Mouse (Mus musculus) bone marrow, adult 2 months (tissue): ENCODE measurements at regions not wholly inside any gene's neighbourhood (a gene's known extent, or its start where the extent isn't known, plus 50 kb on each side); places are given as distances from the start of the nearest gene placed in this dataset.

Experiments used
- H3K27ac ChIP-seq: fragments of 200-500 bp; 2 replicates; pipeline ENCODE4 v1.5.1; 2012; ENCODE audit warnings: low read depth, mild to moderate bottlenecking, control low read depth, inconsistent platforms, low read length; ENCODE audit not compliant: control insufficient read depth, poor library complexity, insufficient read depth
- H3K4me1 ChIP-seq: fragments of 200-500 bp; 2 replicates; pipeline ENCODE4 v1.6.1; 2011; ENCODE audit warnings: low read length; ENCODE audit not compliant: control insufficient read depth, insufficient read depth
- H3K4me3 ChIP-seq: fragments of 200-500 bp; replicated peaks from 2 replicates; pipeline ENCODE3; 2011; ENCODE audit warnings: mild to moderate bottlenecking, low read depth, low read length, control low read depth; ENCODE audit not compliant: control insufficient read depth
- CTCF ChIP-seq: fragments of 200-500 bp; IDR thresholded peaks from 2 replicates; pipeline ENCODE4 v1.5.1; 2011; ENCODE audit warnings: low read length, control low read depth; ENCODE audit not compliant: control insufficient read depth, insufficient read depth
- POLR2A ChIP-seq: fragments of 200-500 bp; IDR thresholded peaks from 2 replicates; pipeline ENCODE4 v1.6.1; 2011; ENCODE audit warnings: low read depth, mild to moderate bottlenecking, control low read depth, low read length, borderline replicate concordance; ENCODE audit not compliant: control insufficient read depth
- WGBS: fragments of 180-500 bp; shearing (Covaris S2); methylation state at CpG from one replicate; pipeline ENCODE4 v1.1.7; 2018; 5-methylcytosine and 5-hydroxymethylcytosine counted together

- TF ChIP-seq POLR2A (no peak), CTCF (no peak)
These were observed 387.6 kb upstream of the Dph6 start for GRCm38 (mm10) chr2:115042299-115042785.

GRCm38 (mm10) chr2:115056327-115057070 is 401.7 kb upstream of the Dph6 start:
- WGBS: 81% methylated on average over 4 of the region's 4 CpGs

More at GRCm38 (mm10) chr2:115042299-115042785, 387.6 kb upstream of the Dph6 start:
- WGBS: 71% methylated on average over 7 of the region's 7 CpGs
- Histone ChIP-seq H3K4me1 (no peaks in the 10 kb centered on the region), H3K4me3 (no peak overlapping the region), H3K27ac (no peak overlapping the region)

GRCm38 (mm10) chr2:115057200-115057599 is 402.4 kb upstream of the Dph6 start:
- TF ChIP-seq POLR2A (no peak), CTCF (no peak)
- no peaks in the 10 kb centered on the region for H3K4me1 ChIP-seq
- H3K27ac ChIP-seq: no peak overlapping the region
- whole genome bisulfite sequencing: 52% methylated on average over 2 of the region's 2 CpGs
- no peak overlapping the region for H3K4me3 ChIP-seq

More at GRCm38 (mm10) chr2:115056327-115057070, 401.7 kb upstream of the Dph6 start:
- H3K4me1 ChIP-seq: no peaks in the 10 kb centered on the region
- no peak overlapping the region for H3K27ac ChIP-seq
- no peak overlapping the region for H3K4me3 ChIP-seq
- TF ChIP-seq CTCF (no peak), POLR2A (no peak)

- WGBS: 72% methylated on average over 8 of the region's 8 CpGs
- Histone ChIP-seq H3K27ac (no peak overlapping the region), H3K4me3 (no peak overlapping the region), H3K4me1 (no peaks in the 10 kb centered on the region)
- TF ChIP-seq POLR2A (no peak), CTCF (no peak)
These were observed 412.9 kb upstream of the Dph6 start for GRCm38 (mm10) chr2:115067489-115068163.

GRCm38 (mm10) chr2:115069704-115070103 is 414.9 kb upstream of the Dph6 start:
- H3K4me3 ChIP-seq: no peak overlapping the region
- TF ChIP-seq CTCF (no peak), POLR2A (no peak)
- no peaks in the 10 kb centered on the region for H3K4me1 ChIP-seq
- 60% methylated on average over 4 of the region's 4 CpGs for WGBS
- H3K27ac ChIP-seq: no peak overlapping the region

- WGBS: 67% methylated on average over 6 of the region's 6 CpGs
- Histone ChIP-seq H3K4me3 (no peak overlapping the region), H3K27ac (no peak overlapping the region), H3K4me1 (no peaks in the 10 kb centered on the region)
- TF ChIP-seq POLR2A (no peak), CTCF (no peak)
These were observed 415.4 kb upstream of the Dph6 start for GRCm38 (mm10) chr2:115070123-115070522.

- no peak overlapping the region for H3K4me3 ChIP-seq
- no peak overlapping the region for H3K27ac ChIP-seq
- H3K4me1 ChIP-seq: no peaks in the 10 kb centered on the region
- TF ChIP-seq CTCF (no peak), POLR2A (no peak)
- WGBS: 69% methylated on average over 3 of the region's 3 CpGs
These were observed 415.9 kb upstream of the Dph6 start for GRCm38 (mm10) chr2:115070666-115071065.

GRCm38 (mm10) chr2:115081563-115082291 is 427.0 kb upstream of the Dph6 start:
- Histone ChIP-seq H3K27ac (no peak overlapping the region), H3K4me1 (no peaks in the 10 kb centered on the region), H3K4me3 (no peak overlapping the region)
- TF ChIP-seq CTCF (no peak), POLR2A (no peak)
- WGBS: 70% methylated on average over 11 of the region's 11 CpGs
